Mouse (Mus musculus) liver, embryonic 11.5 days (tissue): ENCODE results near the gene Ralgps1. TPM values are rescaled to one million over a fixed set of nuclear protein-coding genes. Genes with fewer than 3 reads are reported as not detected.

Source experiments
- ATAC-seq: fragments of 200-750 bp; cut with Nextera tagmentation; replicated peaks from 2 replicates; pipeline ENCODE4 v1.8.0; 2017; ENCODE audit warnings: moderate number of reproducible peaks, mild to moderate bottlenecking, moderate TSS enrichment, moderate library complexity; ENCODE audit not compliant: low FRiP score
- DNase-seq: peaks from one replicate; pipeline ENCODE4 v3.0.0-alpha.2; 2017; ENCODE audit warnings: low spot score
- H3K27ac ChIP-seq: fragments of 300-500 bp; sonication (generic); 2 replicates; pipeline ENCODE4 v1.5.1; 2014; ENCODE audit warnings: mild to moderate bottlenecking, low read depth, low read length, control low read depth
- H3K27me3 ChIP-seq: fragments of 300-500 bp; sonication (generic); replicated peaks from 2 replicates; pipeline ENCODE4 v1.6.1; 2014; ENCODE audit warnings: low read length, mixed read lengths; ENCODE audit not compliant: control insufficient read depth, insufficient read depth
- H3K36me3 ChIP-seq: fragments of 300-500 bp; sonication (generic); 2 replicates; pipeline ENCODE4 v1.6.1; 2014; ENCODE audit warnings: mild to moderate bottlenecking, low read length, moderate library complexity, mixed read lengths; ENCODE audit not compliant: control insufficient read depth, insufficient read depth
- H3K4me1 ChIP-seq: fragments of 300-500 bp; sonication (generic); replicated peaks from 2 replicates; pipeline ENCODE4 v1.6.1; 2014; ENCODE audit warnings: low read length, mixed read lengths; ENCODE audit not compliant: control insufficient read depth, insufficient read depth
- H3K4me2 ChIP-seq: fragments of 300-500 bp; sonication (generic); 2 replicates; pipeline ENCODE4 v1.6.1; 2014; ENCODE audit warnings: mild to moderate bottlenecking, control low read depth, moderate library complexity
- H3K4me3 ChIP-seq: fragments of 300-500 bp; sonication (generic); 2 replicates; pipeline ENCODE4 v1.5.1; 2014; ENCODE audit warnings: low read depth, low read length, control low read depth
- H3K9ac ChIP-seq: fragments of 300-500 bp; sonication (generic); 2 replicates; pipeline ENCODE4 v1.6.1; 2014; ENCODE audit warnings: low read depth, low read length, control low read depth
- H3K9me3 ChIP-seq: fragments of 300-500 bp; sonication (generic); 2 replicates; pipeline ENCODE4 v1.6.1; 2016; ENCODE audit warnings: low read length, inconsistent platforms, mixed read lengths; ENCODE audit not compliant: control insufficient read depth
- WGBS: fragments of 180-500 bp; shearing (Covaris S2); extraction: QIAGEN DNeasy Blood & Tissue Kit; methylation state at CpG from one replicate; pipeline ENCODE4 v1.1.7; 2014; 5-methylcytosine and 5-hydroxymethylcytosine counted together
- polyA plus RNA-seq: library from polyadenylated mRNA; unstranded; fragments of >200 nt; fragmentation: Nextera tagmentation; extraction: Ambion mirVana; gene quantifications from 2 replicates; pipeline ENCODE4 v1.2.1, GENCODE M21; 2014

The Ralgps1 gene
- polyA plus RNA-seq, 1 experiment from 2014 or later: 3.0 TPM

DNA sequence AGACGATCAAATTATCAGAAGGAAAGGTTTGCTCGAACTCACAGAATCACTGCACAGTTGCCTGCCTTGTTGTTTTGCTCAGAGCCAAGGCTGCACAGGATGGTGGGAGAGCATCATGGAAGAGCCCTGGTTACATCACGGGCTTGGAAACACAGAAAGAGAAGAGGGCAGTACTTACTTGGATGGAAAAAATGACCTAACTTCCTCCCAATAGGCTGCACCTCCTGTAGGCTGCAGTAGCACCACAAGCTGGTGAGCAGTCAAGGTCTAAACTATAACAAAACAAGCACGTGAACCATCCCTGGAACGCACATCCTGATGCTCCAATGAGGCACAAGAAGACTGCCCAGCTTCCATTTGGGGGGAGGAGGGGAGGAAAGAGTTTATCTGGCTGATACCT, 163.2 kb downstream of the Ralgps1 start:
- Histone ChIP-seq H3K9ac (no peak overlapping the region), H3K4me2 (no peak overlapping the region), H3K4me1 (peaks cover 2% of the 10 kb centered on the region; the same call in 1 of the 2 replicates), H3K27ac (no peak overlapping the region), H3K36me3 (no peaks in the 10 kb centered on the region), H3K4me3 (no peak overlapping the region), H3K9me3 (no peaks in the 10 kb centered on the region), H3K27me3 (no peaks in the 10 kb centered on the region)
- 66% methylated on average over 5 of the region's 5 CpGs for WGBS
- no peak for DNase-seq
- ATAC-seq: no peak

- no peak overlapping the region for H3K9ac ChIP-seq
- no peak for ATAC-seq
- H3K36me3 ChIP-seq: no peaks in the 10 kb centered on the region
- no peaks in the 10 kb centered on the region for H3K27me3 ChIP-seq
- H3K4me3 ChIP-seq: no peak overlapping the region
- no peak overlapping the region for H3K27ac ChIP-seq
- no peaks in the 10 kb centered on the region for H3K9me3 ChIP-seq
- no peak overlapping the region for H3K4me2 ChIP-seq
- WGBS: 42% methylated on average over 4 of the region's 4 CpGs
- no peak for DNase-seq
- H3K4me1 ChIP-seq: peaks cover 2% of the 10 kb centered on the region; the same call in 1 of the 2 replicates
Observed at GRCm38 (mm10) chr2:33207069-33207468, 164.2 kb downstream of the Ralgps1 start.

- DNase-seq (no peak), ATAC-seq (no peak)
- Histone ChIP-seq H3K9me3 (no peaks in the 10 kb centered on the region), H3K27me3 (no peaks in the 10 kb centered on the region), H3K4me2 (no peak overlapping the region), H3K27ac (no peak overlapping the region), H3K4me3 (no peak overlapping the region), H3K36me3 (no peaks in the 10 kb centered on the region), H3K9ac (no peak overlapping the region), H3K4me1 (peaks cover 3% of the 10 kb centered on the region)
- WGBS: 63% methylated on average over 14 of the region's 14 CpGs
Observed at GRCm38 (mm10) chr2:33205939-33206525, 165.3 kb downstream of the Ralgps1 start.

DNA sequence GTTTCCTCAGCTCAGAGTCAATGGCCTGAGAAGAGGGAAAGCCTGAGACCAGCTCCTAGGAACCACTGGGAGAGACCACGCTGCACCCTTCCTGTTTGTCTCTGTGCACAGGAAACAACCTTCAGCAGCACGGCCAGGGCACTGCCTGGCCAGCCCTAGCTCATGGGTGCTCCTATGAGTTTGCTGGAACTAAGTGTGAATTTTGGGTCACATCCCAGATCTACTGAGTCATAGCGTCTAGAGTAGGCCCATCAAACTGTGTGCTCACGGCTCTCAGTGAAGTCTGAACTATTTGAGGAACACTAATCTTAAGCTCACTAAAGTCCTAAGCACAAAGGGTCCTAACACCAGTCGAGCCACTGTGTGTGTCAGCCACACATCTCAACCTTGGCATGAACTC, 166.3 kb downstream of the Ralgps1 start:
- Histone ChIP-seq H3K9me3 (no peaks in the 10 kb centered on the region), H3K27me3 (no peaks in the 10 kb centered on the region), H3K4me3 (no peak overlapping the region), H3K9ac (no peak overlapping the region), H3K36me3 (no peaks in the 10 kb centered on the region), H3K4me1 (peaks cover 10% of the 10 kb centered on the region), H3K27ac (no peak overlapping the region), H3K4me2 (no peak overlapping the region)
- ATAC-seq (no peak), DNase-seq (no peak)
- 62% methylated on average over 5 of the region's 5 CpGs for WGBS

DNA sequence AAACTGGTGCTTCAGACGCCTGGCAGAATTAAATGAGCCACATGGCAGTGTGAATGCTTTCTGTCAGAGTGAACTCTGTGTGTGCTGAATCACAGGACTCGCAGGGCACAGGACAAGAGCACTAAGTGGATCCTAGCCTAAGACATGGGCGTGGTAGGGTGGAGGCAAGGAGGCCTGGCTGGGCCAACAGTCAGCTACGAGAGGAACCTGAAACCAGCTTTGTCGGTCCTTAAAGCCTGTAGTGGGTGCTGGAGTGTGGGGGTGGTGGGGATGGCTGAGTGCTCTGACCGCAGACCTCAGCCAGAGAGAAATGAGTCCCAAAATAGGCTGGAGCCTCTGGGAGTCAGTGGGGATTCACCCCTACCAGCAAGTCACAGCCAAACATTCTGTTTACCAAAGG, 168.0 kb downstream of the Ralgps1 start:
- H3K9ac ChIP-seq: no peak overlapping the region

DNA sequence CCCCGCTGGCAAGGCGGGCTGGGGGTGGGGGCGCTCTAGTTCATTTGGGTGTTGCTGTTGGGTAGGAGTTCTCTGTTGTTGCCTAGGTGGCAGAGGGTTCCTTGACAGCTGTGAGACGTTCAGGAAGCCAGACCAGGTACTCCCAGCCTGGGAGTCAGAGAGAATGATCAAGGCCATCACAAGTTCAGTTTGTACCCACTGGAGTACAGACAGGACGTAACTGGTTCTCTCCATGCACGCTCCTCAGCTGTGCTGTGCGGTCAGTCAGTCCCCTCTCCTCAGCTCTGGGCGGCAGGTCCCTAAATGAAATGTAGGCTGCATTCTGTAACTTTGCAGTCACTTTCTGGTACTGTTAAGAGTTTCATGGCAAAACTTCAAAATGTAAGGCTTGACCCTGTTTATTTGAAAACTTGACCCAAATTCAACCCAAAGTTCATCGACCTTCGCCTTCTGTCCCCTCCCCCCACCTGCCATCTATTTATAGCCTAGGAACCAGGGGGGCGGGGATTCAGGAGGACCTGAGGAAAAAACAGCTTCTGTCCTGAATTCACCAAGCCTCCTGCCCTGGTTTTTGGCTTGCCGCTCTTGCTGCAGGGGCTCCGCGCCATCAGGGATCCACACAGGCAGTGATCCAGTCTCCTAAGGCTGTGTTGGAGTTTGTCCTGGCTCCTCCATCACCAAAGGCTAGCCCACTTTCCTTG, 170.8 kb downstream of the Ralgps1 start:
- Histone ChIP-seq H3K9me3 (no peaks in the 10 kb centered on the region), H3K36me3 (no peaks in the 10 kb centered on the region), H3K4me1 (peaks cover 10% of the 10 kb centered on the region), H3K27me3 (no peaks in the 10 kb centered on the region), H3K4me2 (no peak overlapping the region), H3K4me3 (no peak overlapping the region), H3K27ac (no peak overlapping the region), H3K9ac (no peak overlapping the region)
- WGBS: 58% methylated on average over 14 of the region's 14 CpGs
- ATAC-seq (no peak), DNase-seq (no peak)

More for the DNA sequence above, 168.0 kb downstream of the Ralgps1 start:
- H3K4me2 ChIP-seq: no peak overlapping the region
- WGBS: 49% methylated on average over 6 of the region's 6 CpGs
- H3K4me1 ChIP-seq: peaks cover 10% of the 10 kb centered on the region
- H3K27me3 ChIP-seq: no peaks in the 10 kb centered on the region
- ATAC-seq (no peak), DNase-seq (no peak)
- H3K9me3 ChIP-seq: no peaks in the 10 kb centered on the region
- H3K4me3 ChIP-seq: no peak overlapping the region
- no peak overlapping the region for H3K27ac ChIP-seq
- H3K36me3 ChIP-seq: no peaks in the 10 kb centered on the region

- H3K4me2 ChIP-seq: no peak overlapping the region
- no peaks in the 10 kb centered on the region for H3K4me1 ChIP-seq
- no peak overlapping the region for H3K4me3 ChIP-seq
- no peak overlapping the region for H3K9ac ChIP-seq
- DNase-seq (no peak), ATAC-seq (no peak)
- H3K9me3 ChIP-seq: no peaks in the 10 kb centered on the region
- H3K27ac ChIP-seq: no peak overlapping the region
- 87% methylated on average over 3 of the region's 3 CpGs for WGBS
- no peaks in the 10 kb centered on the region for H3K36me3 ChIP-seq
- H3K27me3 ChIP-seq: no peaks in the 10 kb centered on the region
Observed at GRCm38 (mm10) chr2:33189976-33190375, 181.3 kb downstream of the Ralgps1 start.

GRCm38 (mm10) chr2:33188925-33189670, 182.2 kb downstream of the Ralgps1 start:
- Histone ChIP-seq H3K27me3 (no peaks in the 10 kb centered on the region), H3K4me2 (no peak overlapping the region), H3K27ac (no peak overlapping the region), H3K9me3 (no peaks in the 10 kb centered on the region), H3K36me3 (no peaks in the 10 kb centered on the region), H3K9ac (no peak overlapping the region), H3K4me1 (no peaks in the 10 kb centered on the region), H3K4me3 (no peak overlapping the region)
- WGBS: 79% methylated on average over 6 of the region's 6 CpGs
- no peak for DNase-seq
- no peak for ATAC-seq
